Mouse (Mus musculus) myocyte (in vitro differentiated cells): Measurements from ENCODE around the gene Serp2.

Source experiments
- MAX ChIP-seq: IDR thresholded peaks from one replicate; pipeline ENCODE4 v1.6.1; 2011; ENCODE audit warnings: low read depth, mild to moderate bottlenecking, control low read depth
- MYOD1 ChIP-seq, 3 experiments: IDR thresholded peaks; one replicate each; pipeline ENCODE4 v1.6.1; 2011; ENCODE audit warnings: control low read depth in 2 of 3, low read depth in 2 of 3, mild to moderate bottlenecking in 2 of 3, moderate library complexity in 1 of 3; ENCODE audit not compliant: insufficient read length in 2 of 3, control insufficient read depth in 1 of 3
- MYOG ChIP-seq, 3 experiments: IDR thresholded peaks; one replicate each; pipeline ENCODE4 v1.6.1; 2011; ENCODE audit warnings: control low read depth in 2 of 3, low read depth in 2 of 3, mild to moderate bottlenecking in 2 of 3; ENCODE audit not compliant: insufficient read length in 2 of 3, control insufficient read depth in 1 of 3, insufficient read depth in 1 of 3
- POLR2A ChIP-seq: IDR thresholded peaks from one replicate; pipeline ENCODE4 v1.6.1; 2011; ENCODE audit warnings: low read depth, mild to moderate bottlenecking, control low read depth, moderate library complexity; ENCODE audit not compliant: insufficient read length
- POLR2AphosphoS2 ChIP-seq: IDR thresholded peaks from one replicate; pipeline ENCODE4 v1.6.1; 2011; ENCODE audit warnings: low read depth, control low read depth; ENCODE audit not compliant: insufficient read length
- TCF12 ChIP-seq: IDR thresholded peaks from one replicate; pipeline ENCODE4 v1.6.1; 2011; ENCODE audit warnings: mild to moderate bottlenecking, control low read depth; ENCODE audit not compliant: poor library complexity, insufficient read depth, severe bottlenecking
- TCF3 ChIP-seq: IDR thresholded peaks from one replicate; pipeline ENCODE4 v1.6.1; 2011; ENCODE audit warnings: low read depth, control low read depth; ENCODE audit not compliant: insufficient read length

DNA sequence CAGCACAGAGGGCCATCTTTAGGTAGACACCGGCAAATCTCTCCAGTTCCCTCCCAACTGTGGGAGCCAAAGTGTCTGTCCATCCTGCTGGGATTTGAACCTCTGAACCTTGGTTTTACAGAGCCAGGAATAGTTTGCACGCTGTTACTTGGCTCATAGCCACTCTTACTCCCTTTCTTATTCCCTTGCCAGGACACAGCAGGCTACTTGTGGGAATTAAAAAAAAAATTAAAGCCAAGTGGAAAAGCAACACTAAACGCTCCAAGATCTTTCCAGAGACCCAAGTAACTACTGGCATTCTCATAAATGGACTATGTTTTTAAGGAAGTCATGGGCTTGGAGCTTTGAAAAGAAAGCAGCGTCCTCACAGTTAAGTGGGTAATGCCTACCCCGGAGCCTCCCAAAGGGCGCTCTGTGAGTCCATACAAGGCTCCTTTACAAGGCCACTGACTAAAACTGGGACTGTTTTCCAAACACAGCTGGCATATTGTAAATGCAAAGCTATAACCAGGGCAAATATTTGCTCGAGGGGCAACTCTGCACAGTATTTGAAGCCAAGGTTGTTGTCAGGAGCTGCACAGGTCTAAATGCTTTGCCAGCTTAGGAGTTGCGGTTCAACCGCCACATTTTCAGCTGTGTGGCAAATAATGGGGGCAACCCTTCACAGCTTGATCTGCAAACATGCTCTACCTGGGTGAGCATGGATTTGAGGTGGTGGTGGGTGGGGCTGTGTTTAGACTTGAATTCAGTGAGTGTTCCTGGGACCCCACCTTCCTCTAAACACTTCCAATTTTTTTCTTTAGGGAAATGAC, 38.6 kb upstream of the Serp2 start:
- TF ChIP-seq TCF3 (no peak), POLR2A (no peak), MYOD1 (IDR thresholded peaks at IDR 0.05; ENCODE audit: control insufficient read depth in 1 of 3, insufficient read length in 2 of 3, low read depth in 2 of 3) (no peak), MAX (no peak), MYOG (IDR thresholded peaks at IDR 0.05; ENCODE audit: control insufficient read depth in 1 of 3, insufficient read depth in 1 of 3, insufficient read length in 2 of 3, low read depth in 2 of 3) (no peak), TCF12 (no peak), POLR2AphosphoS2 (no peak)
